Mouse (Mus musculus): ENCODE measurements around the gene Prr12.

Gene Prr12

DNA sequence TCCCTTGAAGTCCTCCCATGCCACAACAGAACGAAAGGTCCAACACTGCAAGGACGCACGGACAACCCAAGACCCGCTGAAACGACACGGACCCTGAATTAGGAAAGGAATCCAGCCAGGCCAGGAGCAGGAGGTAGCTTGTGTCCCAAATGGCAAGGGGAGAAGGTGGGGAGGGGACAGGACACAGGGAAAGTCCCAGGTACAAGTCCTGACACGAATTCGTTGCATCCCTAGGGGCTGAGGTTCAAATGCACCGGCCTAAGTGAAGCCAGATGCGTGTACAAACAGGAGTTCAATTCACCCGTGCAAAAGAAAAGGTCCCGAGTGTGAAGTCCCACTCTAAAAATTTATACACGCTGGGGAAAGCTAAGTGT, 1.1 kb downstream of the Prr12 start:
- no peak for DNase-seq (ENCODE audit: low read depth, low spot score)

DNA sequence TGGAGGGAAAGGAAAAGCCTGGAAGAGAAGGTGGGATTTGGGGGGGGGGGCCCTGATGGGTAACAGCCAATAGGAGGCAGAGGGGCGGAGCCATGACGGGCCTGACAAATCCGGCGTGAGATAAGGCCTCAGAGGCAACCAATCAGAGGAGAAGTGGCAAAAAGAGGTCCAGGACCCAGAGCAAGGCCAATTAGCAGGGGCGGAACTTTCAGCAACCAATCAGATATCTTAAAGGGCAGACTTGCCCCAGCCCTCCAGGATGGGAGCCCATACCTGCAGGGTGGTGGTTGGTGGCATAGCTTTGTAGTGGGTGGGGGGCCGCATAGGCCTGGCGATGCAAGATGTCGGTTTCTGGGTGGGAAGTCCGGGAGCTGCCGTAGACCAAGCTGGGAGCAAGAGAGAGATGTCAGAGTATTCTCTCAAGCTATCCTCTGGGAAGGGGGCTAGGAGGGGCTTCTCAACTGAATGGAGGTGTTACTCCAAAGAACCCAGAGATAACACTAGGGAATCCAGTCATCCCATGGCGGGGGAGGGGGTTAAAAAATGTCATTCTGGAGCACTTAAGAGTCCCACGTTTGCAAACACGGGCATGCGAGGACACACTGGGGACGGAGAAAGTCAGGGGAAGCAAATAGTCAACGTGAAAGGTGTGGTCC, 1.6 kb downstream of the Prr12 start:
- DNase-seq (ENCODE audit: low read depth, low spot score) = peak; percentile 82

DNA sequence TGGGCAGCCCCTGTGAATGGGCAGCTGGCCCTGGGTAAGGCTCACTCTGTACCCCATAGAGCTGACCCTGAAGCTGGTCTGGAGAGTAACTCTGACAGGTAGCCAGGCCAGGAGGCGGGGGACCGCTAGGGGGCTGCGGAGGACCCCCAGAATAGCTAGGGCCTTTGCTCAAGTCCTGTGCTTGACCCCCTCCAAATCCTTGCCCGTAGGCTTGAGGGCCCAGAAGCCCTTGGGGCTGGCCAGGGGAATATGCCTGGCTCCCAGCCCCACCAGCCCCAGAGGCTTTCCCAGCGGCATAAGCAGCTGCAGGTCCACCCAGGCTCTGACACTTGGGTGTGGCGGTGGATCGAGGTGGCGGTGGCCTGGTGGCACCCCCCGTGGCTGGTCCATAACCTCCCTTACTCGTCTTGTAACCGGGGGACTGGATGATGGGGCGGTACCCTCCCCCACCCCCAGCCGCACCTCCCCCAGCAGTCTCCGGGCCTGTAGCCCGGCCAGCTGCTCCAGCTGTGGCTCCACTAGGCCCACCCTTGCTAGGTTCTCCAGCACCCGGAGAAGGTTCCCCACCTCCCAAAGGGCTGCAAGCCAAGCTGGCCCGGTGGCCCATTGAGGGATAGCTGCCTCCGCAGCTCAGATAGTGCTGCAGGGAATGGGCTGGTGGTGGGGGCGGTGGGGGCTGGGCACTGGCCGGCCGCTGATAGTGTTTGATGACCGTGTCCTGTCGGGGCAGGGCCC, 3.6 kb downstream of the Prr12 start:
- DNase-seq (ENCODE audit: low read depth, low spot score) = no peak

DNA sequence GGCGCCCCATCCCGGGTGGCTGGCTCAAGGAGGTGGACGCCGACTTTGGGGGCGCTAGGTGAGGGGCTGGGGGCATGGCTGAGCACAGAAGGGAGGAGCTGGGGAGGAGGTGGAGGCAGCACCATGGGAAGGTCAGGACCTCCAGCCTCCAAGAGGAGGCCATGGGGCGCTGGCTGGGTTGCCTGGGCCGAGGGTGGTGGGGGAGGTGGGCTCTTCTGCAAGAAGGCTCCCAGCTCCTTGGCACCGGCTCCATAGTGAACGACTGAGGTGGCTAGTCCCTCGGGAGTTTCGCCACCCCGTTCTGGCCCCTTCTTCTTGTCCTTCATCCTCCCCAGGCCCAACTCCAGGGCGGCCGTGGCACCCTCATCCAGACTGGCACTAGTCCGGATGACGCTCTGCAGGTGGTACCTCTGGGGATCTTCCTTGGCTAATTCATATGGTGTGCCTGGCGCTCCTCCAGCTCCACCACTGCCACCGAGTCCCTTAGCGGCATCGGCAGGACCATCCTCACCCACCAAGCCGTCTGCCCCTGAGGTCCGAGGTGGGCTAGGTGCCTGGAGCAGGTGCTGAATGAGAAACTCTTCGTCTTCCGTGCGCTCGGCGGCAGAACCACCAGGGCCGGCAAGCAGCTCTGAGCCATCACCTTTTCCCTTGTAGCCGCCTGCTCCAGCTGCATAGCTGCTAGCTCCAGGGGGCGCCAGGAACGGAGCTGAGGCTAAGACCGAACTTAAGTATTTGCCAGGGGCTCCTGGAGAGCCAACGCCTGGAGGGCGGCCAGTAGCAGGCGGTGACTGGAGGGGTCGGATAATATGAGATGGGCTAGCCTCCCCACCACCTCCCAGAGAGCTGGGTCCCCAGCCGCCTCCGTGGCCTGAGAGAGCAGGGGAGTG, 4.4 kb downstream of the Prr12 start:
- no peak for DNase-seq (ENCODE audit: low read depth, low spot score)

DNA sequence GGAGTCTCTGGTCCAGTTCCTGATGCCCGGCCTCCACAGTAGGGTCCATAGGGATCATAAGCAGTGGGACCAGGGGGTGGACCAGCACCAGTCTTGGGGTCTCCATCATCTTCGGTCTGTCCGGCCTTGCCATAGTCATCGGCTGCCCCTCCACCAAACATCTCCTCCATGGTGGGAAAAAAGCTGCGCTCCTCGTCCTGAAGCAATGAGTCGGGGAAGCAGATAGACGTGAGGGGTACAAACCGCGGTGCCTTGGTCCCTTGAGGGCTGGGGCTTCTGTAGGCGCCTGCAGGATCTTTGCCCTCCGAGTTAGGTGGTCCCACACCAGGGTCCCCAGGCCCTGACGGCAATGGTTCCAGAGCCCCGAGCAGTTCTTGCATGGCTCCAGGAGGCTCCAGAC, 5.2 kb downstream of the Prr12 start:
- no peak for DNase-seq (ENCODE audit: low read depth, low spot score)

DNA sequence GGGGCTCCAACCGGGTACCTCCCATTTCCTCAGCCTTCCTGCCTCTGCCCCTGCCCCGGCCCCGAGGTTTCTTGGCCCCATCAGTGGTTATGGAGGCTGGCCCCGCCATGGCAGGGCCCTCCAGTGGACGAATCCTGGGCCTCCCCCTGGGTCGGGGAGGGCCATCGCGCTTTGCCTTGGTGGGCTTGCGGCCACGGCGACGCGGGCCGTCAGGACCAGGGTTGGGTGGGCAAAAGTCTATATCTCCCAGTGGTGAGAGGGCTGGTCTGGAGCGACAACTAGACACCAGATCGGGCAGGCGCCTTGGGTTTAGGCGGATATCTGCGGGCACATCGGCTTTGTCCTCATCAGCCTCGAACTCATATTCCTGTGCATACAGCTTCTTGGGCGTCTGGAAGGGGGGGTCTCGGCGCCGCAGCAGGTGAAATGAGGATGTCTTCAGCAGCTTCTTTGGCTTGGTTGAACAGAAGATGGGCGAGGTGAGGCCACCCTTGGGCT, 5.8 kb downstream of the Prr12 start:
- no peak for DNase-seq (ENCODE audit: low read depth, low spot score)

DNA sequence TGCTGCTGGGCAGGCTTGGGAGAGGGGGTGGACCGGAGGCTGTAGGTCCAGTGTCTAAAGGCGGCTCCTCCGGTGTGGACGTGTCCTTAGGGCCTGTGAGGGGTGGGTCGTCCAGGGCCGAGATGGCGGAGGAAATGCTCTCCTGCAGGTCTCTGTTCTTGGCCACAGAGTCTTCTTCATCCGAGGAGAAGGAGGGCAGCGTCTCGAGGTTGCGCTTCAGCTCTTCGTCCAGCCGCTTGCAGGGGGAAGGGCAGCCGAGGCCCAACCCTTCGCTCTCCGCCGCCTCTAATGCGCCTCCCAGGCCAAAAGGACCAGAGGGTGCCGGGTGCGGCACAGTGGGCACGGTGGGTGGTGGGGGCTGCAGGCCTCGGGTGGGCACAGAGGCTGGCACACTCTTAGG, 6.9 kb downstream of the Prr12 start:
- no peak for DNase-seq (ENCODE audit: low read depth, low spot score)

DNA sequence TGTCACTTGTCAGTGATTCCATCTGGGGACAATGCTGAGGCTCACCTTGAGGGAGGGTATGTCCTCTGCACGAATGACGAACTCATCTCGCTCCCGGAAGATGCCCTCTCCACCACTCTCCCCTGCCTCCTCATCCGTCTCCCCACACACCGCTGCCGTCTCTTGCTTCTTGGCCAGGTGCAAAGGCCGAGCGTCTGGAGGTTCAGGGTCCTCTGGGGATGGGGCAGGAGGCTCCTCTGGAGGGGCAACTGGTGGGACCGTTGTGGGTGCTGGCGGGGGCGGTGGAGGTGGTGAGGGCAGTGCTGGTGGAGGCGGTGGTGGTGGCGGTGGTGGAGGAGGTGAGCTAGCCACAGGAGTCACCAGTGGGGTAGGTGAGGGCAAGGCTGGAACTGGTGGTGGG, 9.4 kb downstream of the Prr12 start:
- DNase-seq (ENCODE audit: low read depth, low spot score) = no peak

DNA sequence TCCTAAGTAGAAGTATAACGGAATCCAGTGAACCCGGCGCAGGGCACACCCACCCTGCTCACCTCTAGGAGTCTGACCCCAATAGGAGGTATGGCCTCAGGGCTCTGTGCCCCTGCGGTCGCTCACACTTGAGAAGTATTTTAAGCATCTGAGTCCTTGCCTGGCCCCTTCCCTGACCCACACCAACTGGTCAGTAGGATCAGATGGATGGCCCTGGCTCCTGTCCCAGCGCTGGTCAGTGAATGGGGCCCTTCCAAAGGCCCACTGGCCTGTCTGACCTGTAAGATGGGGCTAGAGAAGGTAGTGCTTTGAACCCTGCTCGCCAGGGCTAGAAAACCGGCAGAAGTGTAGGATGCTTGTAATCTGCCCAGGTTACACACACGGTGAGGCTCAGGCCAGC, 11.8 kb downstream of the Prr12 start:
- no peak for DNase-seq (ENCODE audit: low read depth, low spot score)

DNA sequence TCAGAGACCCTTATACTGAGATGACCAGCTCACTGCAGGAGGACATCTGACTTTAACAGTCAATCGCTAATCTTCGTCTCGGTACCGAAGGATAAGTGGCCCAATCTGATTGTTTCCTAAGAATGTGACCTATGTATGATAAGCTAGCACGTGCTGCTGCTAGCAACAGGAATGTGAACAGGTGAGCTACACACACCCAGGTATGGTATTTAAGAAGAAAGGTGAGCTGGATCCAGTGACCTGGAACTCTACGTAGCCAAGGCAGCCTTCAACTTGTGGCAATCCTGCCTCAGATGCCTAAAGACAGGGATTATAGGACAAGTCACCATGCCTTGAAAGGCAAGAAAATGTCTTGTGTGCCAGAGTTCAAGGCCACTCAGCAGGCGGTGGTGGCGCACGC, 14.3 kb downstream of the Prr12 start:
- no peak for DNase-seq (ENCODE audit: low read depth, low spot score)

DNA sequence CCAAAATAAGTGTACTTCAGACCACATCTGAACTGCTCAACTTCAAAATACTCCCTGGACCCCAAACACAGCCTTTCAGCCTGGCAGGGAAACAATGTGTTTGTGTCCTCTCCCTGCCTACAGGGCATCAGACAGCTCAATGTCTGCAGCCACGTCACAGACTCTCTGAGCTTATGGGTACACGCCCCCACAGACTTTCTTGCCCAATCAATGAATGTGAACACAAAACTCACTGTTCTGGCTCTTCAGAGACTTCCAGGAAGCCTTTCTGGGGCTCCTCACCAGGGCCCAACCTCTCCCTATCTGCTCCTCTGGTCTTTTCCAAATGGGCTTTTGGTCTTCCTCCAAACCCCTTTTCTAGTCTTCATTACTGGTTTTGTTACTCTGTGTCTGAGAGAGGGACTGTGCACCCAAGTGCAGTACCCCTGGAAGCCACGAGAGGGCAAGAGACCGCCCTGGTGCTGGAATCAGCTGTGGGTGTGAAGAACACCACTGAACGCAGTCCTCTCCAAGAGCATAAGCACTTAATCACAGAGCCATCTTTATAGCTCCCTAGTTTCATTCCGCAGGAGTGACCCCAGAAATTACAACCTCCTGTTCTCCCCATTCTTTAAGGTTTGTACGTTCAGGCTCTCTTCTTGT, 14.8 kb downstream of the Prr12 start:
- no peak for DNase-seq (ENCODE audit: low read depth, low spot score)

DNA sequence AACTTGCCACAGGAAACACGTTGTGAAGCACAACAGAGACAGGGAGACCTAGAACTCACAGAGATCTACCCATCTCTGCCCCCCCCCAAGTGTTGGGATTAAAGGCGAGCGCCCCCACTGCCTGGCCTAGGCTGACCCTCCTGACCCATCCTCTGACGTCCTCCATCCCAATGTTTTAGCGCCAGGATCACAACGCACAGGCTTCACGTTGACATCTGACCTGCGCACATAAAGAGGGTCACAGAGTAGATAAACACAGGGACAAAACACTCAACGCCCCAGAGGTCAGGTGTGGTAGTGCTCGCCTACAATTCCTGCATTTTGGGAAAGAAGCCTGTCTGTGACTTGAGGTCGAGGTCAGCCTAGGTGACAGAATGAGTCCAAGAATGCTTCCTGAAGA, 16.0 kb downstream of the Prr12 start:
- no peak for DNase-seq (ENCODE audit: low read depth, low spot score)

DNA sequence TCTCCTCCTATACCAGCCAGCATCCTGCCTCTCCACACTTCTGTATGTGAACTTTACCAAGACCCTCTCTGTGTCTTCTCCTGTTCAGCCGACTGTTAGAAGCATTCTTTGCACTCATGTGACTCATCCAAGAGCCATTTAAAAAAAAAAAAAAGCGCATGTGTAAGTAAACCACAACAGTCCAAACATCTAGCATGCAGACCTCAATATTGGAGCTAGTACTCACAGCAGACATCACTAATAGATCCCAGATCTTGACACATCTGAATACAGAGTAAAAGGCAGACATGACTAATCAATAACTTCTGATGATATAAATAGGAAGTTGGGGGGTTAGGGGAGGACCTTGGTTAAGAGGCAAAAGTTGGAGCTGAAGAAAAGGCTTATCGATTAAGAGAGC, 17.1 kb downstream of the Prr12 start:
- DNase-seq (ENCODE audit: low read depth, low spot score) = no peak

DNA sequence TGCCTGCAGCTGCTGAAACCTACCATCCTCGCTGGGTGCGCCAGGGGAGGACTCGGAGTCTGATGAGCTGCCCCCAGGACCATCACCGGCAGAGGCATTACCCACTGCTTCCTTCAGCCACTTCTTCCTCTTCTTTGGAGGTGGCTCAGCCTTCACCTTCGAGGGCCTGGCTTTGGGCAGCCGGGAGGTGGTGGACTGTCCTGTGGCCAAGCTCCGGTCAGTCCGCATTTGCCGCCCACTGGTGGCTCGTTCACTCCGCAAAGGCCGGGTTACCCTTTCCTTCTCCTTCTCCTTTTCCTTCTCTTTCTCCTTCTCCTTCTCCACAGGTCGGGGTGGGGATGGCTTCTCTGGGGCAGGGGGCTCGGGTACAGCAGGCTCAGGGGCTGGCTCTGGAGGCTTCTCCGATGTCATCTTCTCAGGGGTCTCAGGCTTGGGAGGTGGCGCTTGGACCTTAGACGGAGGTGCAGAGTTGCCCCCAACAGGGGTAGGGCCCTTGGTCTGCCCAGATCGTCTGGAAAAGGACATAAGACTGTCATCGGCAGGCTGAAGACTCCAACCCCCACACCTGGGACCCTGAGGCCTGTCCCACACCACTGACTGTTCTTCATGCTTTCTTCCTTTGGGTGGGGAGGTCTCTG, 18.8 kb downstream of the Prr12 start:
- DNase-seq (ENCODE audit: low read depth, low spot score) = no peak

DNA sequence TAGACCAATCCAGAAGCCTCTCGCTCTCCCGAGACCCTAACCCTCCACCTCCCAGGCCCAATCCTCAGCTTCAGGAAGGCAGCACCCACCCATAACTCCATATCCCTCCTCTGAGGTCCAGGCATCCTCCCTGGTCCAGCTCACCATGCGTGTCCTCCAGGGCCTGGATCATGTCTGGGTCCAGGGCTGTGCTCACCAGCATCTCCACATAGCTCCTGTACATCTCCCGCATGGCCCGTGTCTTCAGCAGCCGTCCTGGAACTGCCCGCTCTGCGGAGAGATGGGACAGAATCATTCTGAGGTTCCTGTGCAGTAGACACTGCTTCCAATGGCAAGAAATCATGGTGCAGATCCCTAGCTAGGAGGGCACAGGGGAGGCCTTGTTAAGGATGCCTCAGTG, 21.8 kb downstream of the Prr12 start:
- DNase-seq (ENCODE audit: low read depth, low spot score) = no peak

DNA sequence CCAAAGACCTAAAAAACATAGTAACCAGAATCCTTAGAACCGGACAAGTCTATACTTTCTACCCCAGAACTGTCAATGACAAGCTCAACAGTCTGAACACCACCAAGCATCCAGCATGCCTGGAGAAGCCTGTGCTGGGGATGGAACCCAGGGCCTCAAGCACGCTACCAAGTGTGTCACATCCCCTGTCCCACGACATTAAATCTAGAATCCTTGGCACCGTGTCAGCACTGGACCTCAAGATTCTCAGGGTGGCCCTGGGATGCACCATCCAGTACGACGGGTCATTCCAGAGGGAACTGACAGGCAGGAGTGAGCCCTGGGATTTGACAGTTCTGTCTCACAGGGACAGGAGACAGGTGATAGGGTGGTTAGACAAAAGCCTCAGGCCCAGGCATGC, 22.7 kb downstream of the Prr12 start:
- DNase-seq (ENCODE audit: low read depth, low spot score) = no peak

DNA sequence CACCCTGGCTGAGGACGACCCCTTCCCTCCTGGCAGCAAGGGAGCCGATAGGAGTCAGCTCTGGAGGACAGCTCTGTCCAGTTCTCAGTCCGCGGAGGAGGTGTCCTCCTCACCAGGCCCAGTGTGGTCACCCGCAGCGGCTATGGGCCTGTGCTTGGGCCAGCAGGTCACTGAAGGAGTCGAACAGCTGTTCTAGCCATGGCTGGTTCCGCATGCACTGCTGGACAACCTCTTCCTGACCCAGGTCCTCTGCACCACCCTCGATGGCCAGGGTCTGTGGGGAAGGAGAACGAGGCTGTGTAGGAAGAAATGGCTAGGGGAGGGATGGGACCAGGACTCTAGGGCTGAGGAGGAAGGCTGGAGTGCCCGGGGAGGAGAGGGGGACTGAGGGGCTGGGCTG, 24.3 kb downstream of the Prr12 start:
- DNase-seq (ENCODE audit: low read depth, low spot score) = no peak

DNA sequence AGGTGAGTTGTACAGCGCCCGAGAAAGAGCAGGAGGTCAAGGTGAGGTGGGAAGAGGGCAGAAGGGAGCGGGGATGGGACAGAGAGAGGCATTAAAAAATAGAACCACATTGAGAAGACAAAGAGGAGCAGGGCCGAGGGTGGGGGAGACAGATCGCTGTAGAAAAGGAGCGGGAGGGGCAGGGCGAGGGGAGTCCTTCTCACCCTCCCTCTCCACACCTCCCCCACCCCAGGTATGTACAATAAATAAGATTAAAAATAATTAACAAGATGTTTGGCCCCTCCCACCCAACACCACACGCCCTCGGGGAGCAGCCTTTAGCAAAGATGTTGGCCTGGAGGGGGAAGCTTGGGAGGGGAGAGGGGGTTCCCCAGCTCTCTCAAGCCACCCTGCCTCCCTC, 24.9 kb downstream of the Prr12 start:
- no peak for DNase-seq (ENCODE audit: low read depth, low spot score)

DNA sequence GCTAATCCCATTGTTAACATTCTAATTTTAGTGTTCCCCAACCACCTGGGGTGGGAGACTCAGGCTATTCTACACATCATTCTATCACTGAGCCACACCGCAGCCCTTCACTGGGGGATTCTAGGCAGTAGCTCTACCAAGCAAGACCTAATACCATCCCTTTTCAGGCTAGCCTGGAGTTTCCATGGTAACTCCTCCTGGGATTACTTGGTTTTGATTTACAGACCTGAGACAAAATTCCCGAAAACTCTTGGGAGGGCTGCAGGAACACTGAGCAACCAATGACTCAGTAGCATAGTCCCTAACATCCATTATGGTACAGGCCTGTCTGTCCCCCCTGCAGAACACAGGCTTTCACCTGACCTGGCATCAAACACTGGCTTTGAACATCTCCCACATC, 26.4 kb downstream of the Prr12 start:
- DNase-seq (ENCODE audit: low read depth, low spot score) = no peak

DNA sequence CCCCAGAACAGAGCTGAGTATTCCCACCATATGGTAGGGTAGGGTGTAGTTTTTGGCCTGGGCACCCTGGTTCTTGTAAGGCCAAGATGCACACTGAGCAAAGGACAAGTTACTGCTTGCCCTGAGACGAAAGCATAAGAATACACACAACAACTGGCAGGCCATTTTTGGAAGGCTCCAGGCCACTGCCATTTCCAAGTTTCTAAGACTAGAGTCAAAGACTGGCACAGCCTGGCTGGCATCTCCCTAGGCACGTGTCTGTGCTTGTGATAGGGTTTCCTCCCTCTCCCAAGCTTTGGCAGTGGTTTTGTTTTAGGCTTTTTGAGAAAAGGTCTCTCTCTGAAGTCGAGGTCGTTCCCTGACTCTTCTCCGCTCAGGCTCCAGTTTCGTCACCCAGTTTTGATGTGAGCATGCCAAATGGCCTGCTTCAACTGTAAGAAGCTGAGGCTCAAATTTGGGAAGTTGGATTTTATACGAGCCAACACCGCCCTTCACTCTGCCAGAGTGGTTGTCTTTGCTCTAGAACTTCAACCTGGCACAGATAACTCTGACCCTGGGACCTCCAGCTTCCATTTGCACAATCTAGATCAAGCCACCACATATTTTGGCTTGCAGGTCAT, 27.0 kb downstream of the Prr12 start:
- DNase-seq (ENCODE audit: low read depth, low spot score) = no peak
